Mouse (Mus musculus): ENCODE results near the gene Sult2b1. TPM values are rescaled to one million over a fixed set of nuclear protein-coding genes. Genes with fewer than 3 reads are reported as not detected.

Sult2b1 gene
- total RNA-seq, 1 experiment from 2014 or later = 4.1 TPM

GRCm38 (mm10) chr7:45808471-45808870 is 24.0 kb upstream of the Sult2b1 start:
- ATAC-seq (replicated peaks in 1 of 2; ENCODE audit: insufficient read depth in 1 of 2, low FRiP score in 2 of 2, low TSS enrichment in 1 of 2, low read depth in 1 of 2, poor library complexity in 2 of 2, severe bottlenecking in 2 of 2) = no peak

- no peak for ATAC-seq (replicated peaks in 1 of 2; ENCODE audit: insufficient read depth in 1 of 2, low FRiP score in 2 of 2, low TSS enrichment in 1 of 2, low read depth in 1 of 2, poor library complexity in 2 of 2, severe bottlenecking in 2 of 2)
Observed at GRCm38 (mm10) chr7:45805941-45806340, 21.5 kb upstream of the Sult2b1 start.

GRCm38 (mm10) chr7:45802551-45802950 is 18.1 kb upstream of the Sult2b1 start:
- no peak for ATAC-seq (replicated peaks in 1 of 2; ENCODE audit: insufficient read depth in 1 of 2, low FRiP score in 2 of 2, low TSS enrichment in 1 of 2, low read depth in 1 of 2, poor library complexity in 2 of 2, severe bottlenecking in 2 of 2)

DNA sequence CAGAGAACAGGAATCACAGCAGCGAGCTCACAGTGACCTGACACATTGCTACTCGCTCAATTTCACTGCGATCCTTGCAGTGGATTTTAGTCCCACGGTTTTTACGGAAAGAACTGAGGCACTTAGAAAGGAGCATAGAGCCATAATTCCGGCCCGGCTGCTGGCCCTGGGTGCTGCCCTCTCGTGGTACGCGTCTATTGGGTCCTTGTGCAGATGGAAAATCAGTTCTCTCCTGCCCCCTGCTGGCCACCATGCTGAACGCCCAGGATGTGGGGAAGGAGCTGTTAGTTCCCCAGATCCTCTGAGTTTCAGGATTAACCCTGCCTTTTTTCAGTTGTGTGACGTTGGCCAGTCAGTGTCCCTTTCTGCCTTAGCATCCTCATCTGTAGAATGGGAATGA is 16.9 kb upstream of the Sult2b1 start:
- ATAC-seq (replicated peaks in 1 of 2; ENCODE audit: insufficient read depth in 1 of 2, low FRiP score in 2 of 2, low TSS enrichment in 1 of 2, low read depth in 1 of 2, poor library complexity in 2 of 2, severe bottlenecking in 2 of 2) = peak; percentile 80 to 88

GRCm38 (mm10) chr7:45800546-45801204 is 16.2 kb upstream of the Sult2b1 start:
- ATAC-seq (replicated peaks in 1 of 2; ENCODE audit: insufficient read depth in 1 of 2, low FRiP score in 2 of 2, low TSS enrichment in 1 of 2, low read depth in 1 of 2, poor library complexity in 2 of 2, severe bottlenecking in 2 of 2) = peak; percentile 59 to 61

DNA sequence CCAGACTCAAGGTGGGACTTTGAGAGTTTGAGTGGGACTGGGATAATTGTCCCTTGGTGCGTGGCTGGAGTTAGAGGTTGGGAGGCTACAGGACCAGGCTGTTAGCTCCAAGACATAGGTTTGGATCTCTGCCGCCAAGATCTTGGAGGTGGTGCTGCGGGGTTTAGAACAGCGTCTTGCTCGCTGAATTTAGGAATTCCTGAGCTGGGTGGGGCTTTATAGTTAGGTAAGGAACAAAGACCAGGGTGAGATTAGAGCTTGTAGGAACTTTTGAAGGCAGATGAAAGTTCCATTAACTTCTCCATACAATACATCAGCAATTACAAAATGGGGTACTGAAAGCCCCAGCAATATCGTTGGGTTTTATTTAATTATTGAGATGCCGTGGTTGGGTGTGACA is 15.5 kb upstream of the Sult2b1 start:
- ATAC-seq (replicated peaks in 1 of 2; ENCODE audit: insufficient read depth in 1 of 2, low FRiP score in 2 of 2, low TSS enrichment in 1 of 2, low read depth in 1 of 2, poor library complexity in 2 of 2, severe bottlenecking in 2 of 2) = no peak

GRCm38 (mm10) chr7:45798931-45799330 is 14.5 kb upstream of the Sult2b1 start:
- no peak for ATAC-seq (replicated peaks in 1 of 2; ENCODE audit: insufficient read depth in 1 of 2, low FRiP score in 2 of 2, low TSS enrichment in 1 of 2, low read depth in 1 of 2, poor library complexity in 2 of 2, severe bottlenecking in 2 of 2)

DNA sequence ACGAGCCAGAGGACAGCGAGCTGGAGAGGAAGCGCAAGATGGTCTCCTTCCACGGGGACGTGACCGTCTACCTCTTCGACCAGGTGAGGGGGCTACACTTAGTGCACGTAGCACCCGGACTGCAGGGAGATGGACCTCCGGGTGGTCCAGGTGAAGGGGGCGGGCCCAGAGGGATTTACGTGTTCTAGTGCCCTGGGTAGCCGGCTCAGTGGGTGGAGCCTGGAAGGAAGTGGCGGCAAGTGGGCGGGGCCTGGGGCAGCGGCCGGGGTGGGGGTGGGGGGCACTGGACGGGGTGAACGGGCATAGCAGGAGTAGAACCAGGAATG is 14.0 kb upstream of the Sult2b1 start:
- no peak for ATAC-seq (replicated peaks in 1 of 2; ENCODE audit: insufficient read depth in 1 of 2, low FRiP score in 2 of 2, low TSS enrichment in 1 of 2, low read depth in 1 of 2, poor library complexity in 2 of 2, severe bottlenecking in 2 of 2)

- no peak for ATAC-seq (replicated peaks in 1 of 2; ENCODE audit: insufficient read depth in 1 of 2, low FRiP score in 2 of 2, low TSS enrichment in 1 of 2, low read depth in 1 of 2, poor library complexity in 2 of 2, severe bottlenecking in 2 of 2)
Observed at GRCm38 (mm10) chr7:45797661-45798510, 13.4 kb upstream of the Sult2b1 start.

DNA sequence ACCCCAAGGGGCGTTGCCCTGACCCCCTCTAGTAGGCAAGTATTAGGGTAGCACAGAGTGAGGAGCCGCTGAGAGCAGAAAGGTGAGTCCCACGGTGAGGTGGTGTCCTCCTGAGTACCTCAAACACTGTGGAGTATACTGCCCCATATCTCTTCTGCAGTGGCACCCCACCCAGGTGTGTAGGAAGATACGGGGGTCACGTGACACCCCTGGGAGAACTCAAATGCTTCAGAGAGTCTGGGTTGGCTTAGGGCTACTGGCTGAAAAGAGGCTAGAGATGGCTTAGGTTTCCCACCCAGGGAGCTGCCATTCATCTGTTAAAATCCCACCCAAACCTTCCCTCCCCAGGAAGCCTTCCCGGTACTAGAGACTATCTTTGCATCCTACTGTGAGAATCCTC is 12.5 kb upstream of the Sult2b1 start:
- no peak for ATAC-seq (replicated peaks in 1 of 2; ENCODE audit: insufficient read depth in 1 of 2, low FRiP score in 2 of 2, low TSS enrichment in 1 of 2, low read depth in 1 of 2, poor library complexity in 2 of 2, severe bottlenecking in 2 of 2)

DNA sequence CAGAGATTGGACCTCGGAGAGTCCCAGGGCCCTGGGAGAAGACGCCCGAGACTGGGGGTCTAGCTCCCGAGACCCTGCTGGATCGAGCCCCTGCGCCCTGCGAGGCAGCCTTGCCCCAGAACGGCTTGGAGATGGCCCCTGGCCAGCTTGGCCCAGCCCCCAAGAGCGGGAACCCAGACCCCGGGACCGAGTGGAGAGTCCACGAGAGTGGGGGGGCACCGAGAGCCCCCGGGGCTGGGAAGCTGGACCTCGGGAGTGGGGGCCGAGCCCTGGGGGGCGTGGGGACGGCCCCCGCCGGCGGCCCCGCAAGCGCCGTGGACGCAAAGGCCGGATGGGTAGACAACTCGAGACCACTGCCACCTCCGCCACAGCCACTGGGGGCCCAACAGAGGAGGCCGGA is 10.5 kb upstream of the Sult2b1 start:
- ATAC-seq (replicated peaks in 1 of 2; ENCODE audit: insufficient read depth in 1 of 2, low FRiP score in 2 of 2, low TSS enrichment in 1 of 2, low read depth in 1 of 2, poor library complexity in 2 of 2, severe bottlenecking in 2 of 2) = no peak

DNA sequence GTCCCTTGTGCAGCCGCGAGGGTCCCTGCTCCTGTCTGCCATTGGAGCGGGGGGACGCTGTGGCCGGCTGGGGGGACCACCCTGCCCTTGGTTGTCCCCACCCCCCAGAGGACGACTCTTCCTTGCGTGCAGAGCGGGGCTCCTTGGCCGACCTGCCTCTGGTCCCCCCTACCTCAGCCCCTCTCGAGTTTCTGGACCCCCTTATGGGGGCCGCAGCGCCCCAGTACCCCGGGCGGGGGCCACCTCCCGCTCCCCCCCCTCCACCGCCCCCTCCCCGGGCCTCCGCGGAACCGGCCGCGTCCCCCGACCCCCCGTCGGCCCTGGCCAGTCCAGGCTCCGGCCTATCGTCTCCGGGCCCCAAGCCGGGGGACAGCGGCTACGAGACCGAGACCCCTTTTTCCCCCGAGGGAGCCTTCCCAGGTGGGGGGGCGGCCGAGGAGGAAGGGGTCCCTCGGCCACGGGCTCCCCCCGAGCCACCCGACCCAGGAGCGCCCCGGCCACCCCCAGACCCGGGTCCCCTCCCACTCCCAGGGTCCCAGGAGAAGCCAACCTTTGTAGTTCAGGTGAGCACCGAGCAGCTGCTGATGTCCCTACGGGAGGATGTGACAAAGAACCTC is 9.6 kb upstream of the Sult2b1 start:
- ATAC-seq (replicated peaks in 1 of 2; ENCODE audit: insufficient read depth in 1 of 2, low FRiP score in 2 of 2, low TSS enrichment in 1 of 2, low read depth in 1 of 2, poor library complexity in 2 of 2, severe bottlenecking in 2 of 2) = no peak

GRCm38 (mm10) chr7:45793240-45793639 is 8.8 kb upstream of the Sult2b1 start:
- ATAC-seq (replicated peaks in 1 of 2; ENCODE audit: insufficient read depth in 1 of 2, low FRiP score in 2 of 2, low TSS enrichment in 1 of 2, low read depth in 1 of 2, poor library complexity in 2 of 2, severe bottlenecking in 2 of 2) = no peak

DNA sequence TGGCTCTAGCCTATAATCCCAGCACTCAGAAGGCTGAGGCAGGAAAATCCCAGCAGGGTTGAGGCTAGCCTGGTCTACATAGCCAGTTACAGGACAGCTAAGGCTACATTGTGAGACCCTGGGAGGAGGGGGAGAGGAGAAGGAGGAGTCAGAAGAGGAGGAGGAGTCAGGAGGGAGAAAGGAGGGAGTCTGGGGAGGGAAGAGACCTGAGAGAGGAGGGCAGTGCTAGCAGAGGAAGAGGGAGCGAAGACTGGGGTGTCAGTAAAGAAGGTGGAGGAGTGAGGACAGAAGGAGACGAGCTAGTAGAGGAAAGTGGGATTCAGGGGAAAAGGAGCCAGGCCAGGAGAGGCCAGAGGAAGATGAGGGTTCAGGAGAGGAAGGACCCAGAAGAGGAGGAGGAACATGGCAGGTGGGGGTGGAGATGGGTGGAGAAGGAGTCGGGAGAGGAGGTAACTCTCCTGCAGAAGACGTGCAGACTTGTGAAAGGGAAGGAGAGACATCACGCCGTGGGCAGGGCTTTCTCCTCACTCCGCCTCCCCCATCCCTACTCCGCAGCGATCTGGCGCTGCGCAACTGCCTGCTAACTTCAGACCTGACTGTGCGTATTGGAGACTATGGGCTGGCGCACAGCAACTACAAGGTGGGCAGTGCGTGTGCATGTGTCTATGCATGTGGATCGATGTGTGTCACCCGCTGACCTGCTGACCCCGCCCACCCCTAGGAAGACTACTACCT is 7.5 kb upstream of the Sult2b1 start:
- no peak for ATAC-seq (replicated peaks in 1 of 2; ENCODE audit: insufficient read depth in 1 of 2, low FRiP score in 2 of 2, low TSS enrichment in 1 of 2, low read depth in 1 of 2, poor library complexity in 2 of 2, severe bottlenecking in 2 of 2)

GRCm38 (mm10) chr7:45790721-45791120 is 6.3 kb upstream of the Sult2b1 start:
- no peak for ATAC-seq (replicated peaks in 1 of 2; ENCODE audit: insufficient read depth in 1 of 2, low FRiP score in 2 of 2, low TSS enrichment in 1 of 2, low read depth in 1 of 2, poor library complexity in 2 of 2, severe bottlenecking in 2 of 2)

DNA sequence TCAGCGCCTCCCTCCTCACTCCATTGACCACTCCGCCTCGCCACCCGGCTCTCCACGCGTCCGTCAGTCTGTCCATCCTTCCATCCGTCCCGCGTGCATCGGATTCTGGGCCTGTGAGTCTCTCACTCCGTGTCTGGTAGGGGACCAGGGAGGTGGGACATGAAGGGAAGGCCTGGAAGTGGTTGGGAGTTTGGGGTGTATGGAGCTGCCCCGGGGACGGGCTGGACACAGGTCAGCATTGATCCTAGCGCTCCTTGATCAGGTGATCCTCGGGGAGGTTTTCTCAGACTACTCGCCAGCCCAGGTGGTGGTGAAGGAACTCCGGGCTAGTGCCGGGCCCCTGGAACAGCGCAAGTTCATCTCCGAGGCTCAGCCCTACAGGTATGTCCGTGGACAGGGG is 3.2 kb upstream of the Sult2b1 start:
- ATAC-seq (replicated peaks in 1 of 2; ENCODE audit: insufficient read depth in 1 of 2, low FRiP score in 2 of 2, low TSS enrichment in 1 of 2, low read depth in 1 of 2, poor library complexity in 2 of 2, severe bottlenecking in 2 of 2) = no peak

DNA sequence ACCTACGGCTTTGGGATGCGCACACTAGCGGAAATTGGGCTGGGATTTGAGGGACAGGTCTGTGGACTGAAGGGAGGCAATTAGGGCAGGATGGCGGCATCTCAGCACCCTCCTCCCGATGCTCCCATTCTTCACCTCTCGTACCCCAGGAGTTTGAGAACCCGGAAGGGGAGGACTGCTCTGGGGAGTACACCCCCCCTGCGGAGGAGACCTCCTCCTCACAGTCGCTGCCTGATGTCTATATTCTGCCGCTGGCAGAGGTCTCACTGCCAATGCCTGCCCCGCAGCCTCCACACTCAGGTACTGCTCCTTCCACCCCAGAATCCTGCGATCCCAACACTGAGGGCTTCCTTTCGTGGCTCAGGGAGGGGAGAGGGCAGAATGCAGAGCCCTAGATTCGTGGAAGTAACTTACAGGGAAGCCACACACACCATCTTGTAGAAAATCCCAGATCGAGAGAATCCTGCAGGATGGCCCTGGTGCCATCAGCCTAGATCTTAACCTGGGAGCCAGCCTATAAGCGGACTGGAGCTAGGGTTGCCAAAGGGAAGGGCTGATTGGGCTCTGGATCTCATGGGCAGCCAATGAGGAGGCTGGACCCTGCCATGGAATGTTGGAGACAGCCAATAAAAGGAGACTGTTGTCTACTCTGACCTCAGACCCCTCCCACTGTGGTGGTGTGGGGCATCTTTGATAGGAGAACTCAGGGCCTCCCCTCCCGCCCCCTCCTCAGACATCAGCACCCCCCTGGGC is 2.4 kb upstream of the Sult2b1 start:
- no peak for ATAC-seq (replicated peaks in 1 of 2; ENCODE audit: insufficient read depth in 1 of 2, low FRiP score in 2 of 2, low TSS enrichment in 1 of 2, low read depth in 1 of 2, poor library complexity in 2 of 2, severe bottlenecking in 2 of 2)

Data from hematopoietic stem cell, adult 5-6 weeks (primary cell).